Mouse (Mus musculus) liver, embryonic 15.5 days (tissue): ENCODE data around the gene Apbb2. TPM values are rescaled to one million over a fixed set of nuclear protein-coding genes. Genes with fewer than 3 reads are reported as not detected.

ENCODE experiments used
- ATAC-seq: fragments of 200-750 bp; cut with Nextera tagmentation; 2 replicates; pipeline ENCODE4 v1.8.0; 2017; ENCODE audit warnings: moderate number of reproducible peaks, mild to moderate bottlenecking, moderate library complexity; ENCODE audit not compliant: insufficient read depth
- H3K27ac ChIP-seq: fragments of 300-500 bp; sonication (generic); replicated peaks from 2 replicates; pipeline ENCODE4 v1.5.1; 2015; ENCODE audit warnings: mild to moderate bottlenecking, inconsistent platforms
- H3K27me3 ChIP-seq: fragments of 300-500 bp; sonication (generic); 2 replicates; pipeline ENCODE4 v1.6.1; 2015; ENCODE audit warnings: mild to moderate bottlenecking, inconsistent platforms
- H3K36me3 ChIP-seq: fragments of 300-500 bp; sonication (generic); replicated peaks from 2 replicates; pipeline ENCODE4 v1.6.1; 2015; ENCODE audit warnings: moderate library complexity, mild to moderate bottlenecking, inconsistent platforms
- H3K4me1 ChIP-seq: fragments of 300-500 bp; sonication (generic); replicated peaks from 2 replicates; pipeline ENCODE4 v1.6.1; 2015; ENCODE audit warnings: inconsistent platforms
- H3K4me2 ChIP-seq: fragments of 300-500 bp; sonication (generic); 2 replicates; pipeline ENCODE4 v1.6.1; 2015; ENCODE audit warnings: moderate library complexity, mild to moderate bottlenecking, inconsistent platforms
- H3K4me3 ChIP-seq: fragments of 300-500 bp; sonication (generic); replicated peaks from 2 replicates; pipeline ENCODE4 v1.5.1; 2015; ENCODE audit warnings: mild to moderate bottlenecking, inconsistent platforms
- H3K9ac ChIP-seq: fragments of 300-500 bp; sonication (generic); 2 replicates; pipeline ENCODE4 v1.6.1; 2015; ENCODE audit warnings: moderate library complexity, mild to moderate bottlenecking, inconsistent platforms
- H3K9me3 ChIP-seq: fragments of 300-500 bp; sonication (generic); replicated peaks from 2 replicates; pipeline ENCODE4 v1.6.1; 2016; ENCODE audit warnings: inconsistent platforms
- WGBS: fragments of 180-500 bp; shearing (Covaris S2); methylation state at CpG from one replicate; pipeline ENCODE4 v1.1.7; 2015; ENCODE audit warnings: mixed read lengths; ENCODE audit not compliant: insufficient replicate concordance; 5-methylcytosine and 5-hydroxymethylcytosine counted together
- polyA plus RNA-seq: library from polyadenylated mRNA; unstranded; fragments of >200 nt; fragmentation: Nextera tagmentation; extraction: Ambion mirVana; gene quantifications from 2 replicates; pipeline ENCODE4 v1.2.1, GENCODE M21; 2015

Apbb2 gene
- polyA plus RNA-seq, 1 experiment from 2014 or later, result 4.8 TPM

DNA sequence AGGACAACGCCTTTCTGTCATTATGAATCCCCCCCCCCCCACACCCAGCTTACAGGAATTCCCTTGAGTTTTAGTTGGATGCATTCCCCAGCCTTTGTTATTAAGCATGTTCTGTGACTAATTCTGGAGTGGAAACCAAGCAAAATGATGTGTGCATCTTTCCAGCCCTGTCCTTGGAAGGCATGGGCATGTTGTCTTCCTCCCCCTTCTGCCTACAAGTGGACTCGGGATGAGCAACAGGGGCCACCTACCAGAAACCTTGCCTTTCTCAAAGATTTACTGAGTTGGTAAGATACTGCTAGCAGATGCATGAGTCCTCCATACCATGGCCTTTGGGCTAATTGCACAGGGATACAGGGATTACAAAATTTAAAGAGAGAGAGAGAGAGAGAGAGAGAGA lies 359.6 kb downstream of the Apbb2 start:
- Histone ChIP-seq H3K9ac (no peak overlapping the region), H3K27me3 (peaks cover 15% of the 10 kb centered on the region), H3K4me3 (no peak overlapping the region), H3K9me3 (no peaks in the 10 kb centered on the region), H3K4me1 (no peaks in the 10 kb centered on the region), H3K27ac (no peak overlapping the region), H3K36me3 (no peaks in the 10 kb centered on the region), H3K4me2 (no peak overlapping the region)
- WGBS, result 46% methylated on average over 2 of the region's 2 CpGs
- no peak for ATAC-seq

DNA sequence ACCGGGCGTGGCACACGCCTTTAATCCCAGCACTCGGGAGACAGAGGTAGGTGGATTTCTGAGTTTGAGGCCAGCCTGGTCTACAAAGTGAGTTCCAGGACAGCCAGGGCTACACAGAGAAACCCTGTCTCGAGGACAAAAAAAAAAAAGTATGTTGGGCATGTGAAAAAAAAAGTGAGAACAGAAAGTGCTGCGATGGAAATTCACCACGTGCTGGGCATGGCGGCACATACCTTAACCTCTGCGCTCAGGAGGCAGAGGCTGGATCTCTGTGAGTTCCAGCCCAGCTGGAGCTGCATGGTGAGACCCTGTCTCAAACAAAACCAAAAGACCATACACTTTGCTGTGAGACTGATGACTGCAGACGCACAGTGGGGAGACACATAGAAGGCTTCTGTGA lies 363.5 kb downstream of the Apbb2 start:
- H3K4me1 ChIP-seq, result no peaks in the 10 kb centered on the region
- no peak overlapping the region for H3K9ac ChIP-seq
- no peaks in the 10 kb centered on the region for H3K9me3 ChIP-seq
- ATAC-seq, result no peak
- H3K27me3 ChIP-seq, result peaks cover 11% of the 10 kb centered on the region
- H3K36me3 ChIP-seq, result no peaks in the 10 kb centered on the region
- no peak overlapping the region for H3K4me3 ChIP-seq
- H3K27ac ChIP-seq, result no peak overlapping the region
- WGBS, result 74% methylated on average over 10 of the region's 10 CpGs
- H3K4me2 ChIP-seq, result no peak overlapping the region

DNA sequence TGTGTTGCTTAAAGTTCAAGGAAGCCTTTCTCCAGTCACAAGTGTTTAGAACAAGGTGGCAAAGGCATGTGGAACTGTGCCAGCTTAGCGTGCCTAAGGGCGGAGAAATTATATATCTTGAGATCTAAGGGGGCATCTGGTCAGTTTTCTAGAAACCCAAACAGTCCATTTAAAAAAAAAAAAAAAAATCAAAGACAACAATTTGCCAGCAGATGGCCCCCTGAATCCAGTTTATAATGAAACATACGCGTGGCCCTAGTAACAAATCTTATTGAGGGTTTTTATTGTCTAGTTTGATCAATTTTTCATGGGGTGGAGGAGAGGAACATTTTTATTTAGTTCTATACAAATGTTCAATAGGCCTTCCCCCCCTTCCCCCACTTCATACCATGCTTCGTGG lies 365.4 kb downstream of the Apbb2 start:
- 71% methylated on average over 5 of the region's 5 CpGs for WGBS
- no peaks in the 10 kb centered on the region for H3K36me3 ChIP-seq
- ATAC-seq, result no peak

More for the DNA sequence above, 365.4 kb downstream of the Apbb2 start:
- Histone ChIP-seq H3K4me3 (no peak overlapping the region), H3K9me3 (no peaks in the 10 kb centered on the region), H3K4me1 (no peaks in the 10 kb centered on the region), H3K27ac (no peak overlapping the region), H3K27me3 (no peaks in the 10 kb centered on the region), H3K4me2 (no peak overlapping the region), H3K9ac (no peak overlapping the region)

Other genes with a start within 250 kb of the Apbb2 start
- gene Uchl1, start 57.3 kb upstream of the Apbb2 start, polyA plus RNA-seq, result 1.5 and 2.3 TPM in 2 replicates
- gene Limch1, start 127.0 kb upstream of the Apbb2 start, polyA plus RNA-seq, result 1.8 and 2.0 TPM in 2 replicates